Mouse (Mus musculus): ENCODE results near the gene Igf1. TPM values are rescaled to one million over a fixed set of nuclear protein-coding genes. Genes with fewer than 3 reads are reported as not detected.

The Igf1 gene
- 4.3 TPM in 2 replicates for polyA plus RNA-seq (2021; fragmentation: Nextera tagmentation)
- long read RNA-seq, experiment 1, full-length matches to known transcripts = 3 of 6 reads
- long read RNA-seq, experiment 1, partial matches to known transcripts = 1 of 6 reads
- long read RNA-seq, experiment 1, other reads (novel, unspliced or antisense) = 2 of 6 reads
- long read RNA-seq, experiment 2, full-length matches to known transcripts = 15 of 22 reads
- long read RNA-seq, experiment 2, partial matches to known transcripts = 0 of 22 reads
- long read RNA-seq, experiment 2, other reads (novel, unspliced or antisense) = 7 of 22 reads

DNA sequence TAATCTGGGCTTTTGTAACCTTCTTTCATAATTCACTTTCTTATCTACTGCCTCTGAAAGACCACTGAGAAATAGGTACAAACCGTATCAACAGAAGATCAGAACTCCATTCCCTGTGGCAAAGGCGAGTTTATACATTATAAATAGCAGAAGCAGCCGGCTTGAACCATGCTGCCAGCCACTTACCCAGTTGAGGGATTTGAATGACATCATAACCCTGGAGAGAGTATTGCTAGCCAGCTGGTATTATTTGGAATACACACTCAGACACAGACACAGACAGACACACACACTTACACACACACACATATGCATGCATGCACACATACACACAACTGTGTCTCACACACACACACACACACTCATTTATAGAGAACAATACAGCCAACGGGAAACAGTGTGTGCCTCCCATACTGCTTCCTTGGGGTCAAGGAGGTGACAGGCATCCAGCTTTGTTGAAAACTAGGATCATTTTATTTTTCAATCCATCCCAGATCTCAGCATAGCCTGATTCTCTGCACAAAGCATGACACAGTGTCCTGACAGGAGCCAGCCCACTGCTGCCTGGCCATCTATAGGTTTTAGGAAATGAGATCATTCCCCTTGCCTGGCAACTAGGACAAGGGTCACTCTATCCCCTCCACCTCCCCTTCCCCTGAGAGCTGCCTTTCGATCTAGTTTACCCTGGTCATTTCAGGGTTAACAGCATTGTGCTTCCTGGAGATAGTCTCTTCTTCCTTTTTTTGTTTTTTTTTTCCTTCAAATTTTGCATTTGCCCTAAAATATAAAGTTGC lies at the start of gene Igf1:
Gene Igf1 (plus strand): TSS at position 253 of the 794 bp plus-strand sequence.

Other genes starting within 250 kb of the Igf1 start
- 0.49 and 0.78 TPM in 2 replicates for gene Pmch, start 232.8 kb downstream of the Igf1 start, polyA plus RNA-seq (2021; fragmentation: Nextera tagmentation)

Measured in layer of hippocampus, adult 6 months (tissue).